ENCODE assay signal across 12 mouse cellular contexts in the genomic region with DNA sequence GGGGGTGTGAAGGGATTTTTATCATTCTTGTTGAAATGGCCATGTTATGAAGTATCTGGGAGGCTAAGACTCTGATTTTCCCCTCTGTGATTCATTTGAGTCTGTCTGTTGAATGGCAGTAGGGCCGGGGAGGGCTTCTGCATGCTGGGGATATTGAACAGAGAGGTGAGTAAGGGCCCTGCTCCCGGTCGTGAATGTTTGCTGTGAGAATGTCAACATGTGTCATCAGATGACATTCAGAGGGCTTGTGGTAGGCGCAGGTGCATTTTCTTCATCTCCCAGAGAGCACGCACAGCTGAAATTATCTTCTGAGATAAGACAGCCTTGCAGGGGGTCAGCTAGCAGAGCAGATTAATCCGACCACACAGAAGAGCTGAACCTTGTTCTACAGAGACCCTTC.
"Had no signal": no experiment of that assay in that cellular context is flagged by ENCODE, and none has a peak within 500 bp of the region (broad histone marks: within the 10 kb centered on the region; RNA-seq: fewer than 3 reads in every experiment).

No protein-coding gene starts in this region.

- H3K4me1 ChIP-seq: intestine, embryonic 15.5 days; lung, embryonic 15.5 days; stomach, embryonic 15.5 days had no signal

- H3K27ac ChIP-seq: intestine, embryonic 15.5 days; left cerebral cortex, adult 2 months; limb, embryonic 10.5 days; lung, embryonic 15.5 days; midbrain, embryonic 13.5 days; neural tube, embryonic 15.5 days; stomach, embryonic 15.5 days had no signal

- H3K9me3 ChIP-seq: intestine, embryonic 15.5 days; limb, embryonic 10.5 days; lung, embryonic 15.5 days; midbrain, embryonic 13.5 days; neural tube, embryonic 15.5 days; stomach, embryonic 15.5 days had no signal

- H3K9ac ChIP-seq: intestine, embryonic 15.5 days; lung, embryonic 15.5 days; midbrain, embryonic 13.5 days; neural tube, embryonic 15.5 days; stomach, embryonic 15.5 days had no signal

- ATAC-seq: intestine, embryonic 15.5 days; midbrain, embryonic 13.5 days had no signal

- H3K4me2 ChIP-seq: intestine, embryonic 15.5 days; liver, embryonic 11.5 days; lung, embryonic 15.5 days; midbrain, embryonic 13.5 days; neural tube, embryonic 15.5 days; stomach, embryonic 15.5 days had no signal

- H3K4me3 ChIP-seq: intestine, embryonic 15.5 days; left cerebral cortex, adult 2 months; limb, embryonic 10.5 days; lung, embryonic 15.5 days; midbrain, embryonic 13.5 days; myocyte; neural tube, embryonic 15.5 days; stomach, embryonic 15.5 days had no signal

- H3K27me3 ChIP-seq: intestine, embryonic 15.5 days; lung, embryonic 15.5 days; midbrain, embryonic 13.5 days; neural tube, embryonic 15.5 days; stomach, embryonic 15.5 days had no signal

- H3K36me3 ChIP-seq: intestine, embryonic 15.5 days; limb, embryonic 10.5 days; lung, embryonic 15.5 days; midbrain, embryonic 13.5 days; neural tube, embryonic 15.5 days; stomach, embryonic 15.5 days had no signal

- DNase-seq: kidney, adult 18-20 months; kidney, postnatal 14 days; right cerebral cortex, postnatal 14 days had no signal
